Mouse (Mus musculus): ENCODE results near the gene Ift20. TPM values are rescaled to one million over a fixed set of nuclear protein-coding genes. Genes with fewer than 3 reads are reported as not detected.

The Ift20 gene
- polyA plus RNA-seq, 1 experiment, result 60.7 TPM

GRCm38 (mm10) chr11:78509148-78509547 is 27.0 kb upstream of the Ift20 start:
- Histone ChIP-seq H3K4me3 (ENCODE audit: control insufficient read depth, insufficient read depth, low read length) (no peak overlapping the region), H3K36me3 (ENCODE audit: control insufficient read depth, insufficient read depth, low read length) (peaks cover 5% of the 10 kb centered on the region), H3K27me3 (ENCODE audit: control insufficient read depth, insufficient read depth, low read length) (no peaks in the 10 kb centered on the region), H3K27ac (ENCODE audit: control insufficient read depth, insufficient read depth, low read length) (no peak overlapping the region), H3K4me1 (replicated peaks; ENCODE audit: control insufficient read depth, insufficient read depth, low read length) (peaks cover 4% of the 10 kb centered on the region)
- TF ChIP-seq POLR2A (IDR thresholded peaks at IDR 0.05; ENCODE audit: control insufficient read depth, extremely low read depth, insufficient read depth, low read length, poor library complexity) (no peak), CTCF (IDR thresholded peaks at IDR 0.05; ENCODE audit: borderline replicate concordance, control insufficient read depth, extremely low read depth, insufficient read depth, low read length, poor library complexity) (no peak)
- peak; percentile 14 for DNase-seq
- 93% methylated on average over 5 of the region's 5 CpGs for WGBS

- TF ChIP-seq POLR2A (IDR thresholded peaks at IDR 0.05; ENCODE audit: control insufficient read depth, extremely low read depth, insufficient read depth, low read length, poor library complexity), result peak; percentile 89
- TF ChIP-seq CTCF (IDR thresholded peaks at IDR 0.05; ENCODE audit: borderline replicate concordance, control insufficient read depth, extremely low read depth, insufficient read depth, low read length, poor library complexity), result no peak
Measured at GRCm38 (mm10) chr11:78512025-78512957, 23.9 kb upstream of the Ift20 start, which contains the start of the genes Tmem199 and Poldip2. Gene Tmem199, minus strand, starts transcription at chr11:78512172. Gene Poldip2, plus strand, starts transcription at chr11:78512193.

GRCm38 (mm10) chr11:78513106-78513790 is 22.9 kb upstream of the Ift20 start:
- Histone ChIP-seq H3K27me3 (ENCODE audit: control insufficient read depth, insufficient read depth, low read length) (no peaks in the 10 kb centered on the region), H3K4me3 (ENCODE audit: control insufficient read depth, insufficient read depth, low read length) (no peak overlapping the region), H3K4me1 (replicated peaks; ENCODE audit: control insufficient read depth, insufficient read depth, low read length) (peaks cover 4% of the 10 kb centered on the region), H3K36me3 (ENCODE audit: control insufficient read depth, insufficient read depth, low read length) (peaks cover 16% of the 10 kb centered on the region), H3K27ac (ENCODE audit: control insufficient read depth, insufficient read depth, low read length) (no peak overlapping the region)
- WGBS, result 76% methylated on average over 3 of the region's 3 CpGs
- no peak for DNase-seq
- no peak for TF ChIP-seq CTCF (IDR thresholded peaks at IDR 0.05; ENCODE audit: borderline replicate concordance, control insufficient read depth, extremely low read depth, insufficient read depth, low read length, poor library complexity)
- TF ChIP-seq POLR2A (IDR thresholded peaks at IDR 0.05; ENCODE audit: control insufficient read depth, extremely low read depth, insufficient read depth, low read length, poor library complexity), result no peak

More at GRCm38 (mm10) chr11:78512025-78512957, 23.9 kb upstream of the Ift20 start, which contains the start of the genes Tmem199 and Poldip2:
- Histone ChIP-seq H3K4me3 (ENCODE audit: control insufficient read depth, insufficient read depth, low read length) (peak within 1 kb of the TSS; percentile 93), H3K27ac (ENCODE audit: control insufficient read depth, insufficient read depth, low read length) (no peak within 1 kb of the TSS), H3K4me1 (replicated peaks; ENCODE audit: control insufficient read depth, insufficient read depth, low read length) (peaks cover 4% of the 10 kb centered on the region), H3K27me3 (ENCODE audit: control insufficient read depth, insufficient read depth, low read length) (no peaks in the 10 kb centered on the region), H3K36me3 (ENCODE audit: control insufficient read depth, insufficient read depth, low read length) (peaks cover 12% of the 10 kb centered on the region)
- DNase-seq, result peak; percentile 88
- WGBS, result under 1% methylated on average over 67 of the region's 67 CpGs

- H3K4me1 ChIP-seq (replicated peaks; ENCODE audit: control insufficient read depth, insufficient read depth, low read length), result peaks cover 4% of the 10 kb centered on the region
- no peak for TF ChIP-seq CTCF (IDR thresholded peaks at IDR 0.05; ENCODE audit: borderline replicate concordance, control insufficient read depth, extremely low read depth, insufficient read depth, low read length, poor library complexity)
- no peak for TF ChIP-seq POLR2A (IDR thresholded peaks at IDR 0.05; ENCODE audit: control insufficient read depth, extremely low read depth, insufficient read depth, low read length, poor library complexity)
- no peak overlapping the region for H3K4me3 ChIP-seq (ENCODE audit: control insufficient read depth, insufficient read depth, low read length)
- H3K27ac ChIP-seq (ENCODE audit: control insufficient read depth, insufficient read depth, low read length), result no peak overlapping the region
- 87% methylated on average over 2 of the region's 2 CpGs for WGBS
- H3K27me3 ChIP-seq (ENCODE audit: control insufficient read depth, insufficient read depth, low read length), result no peaks in the 10 kb centered on the region
- DNase-seq, result no peak
- peaks cover 26% of the 10 kb centered on the region for H3K36me3 ChIP-seq (ENCODE audit: control insufficient read depth, insufficient read depth, low read length)
Measured at GRCm38 (mm10) chr11:78515549-78516325, 20.4 kb upstream of the Ift20 start.

GRCm38 (mm10) chr11:78518931-78519330 is 17.2 kb upstream of the Ift20 start:
- TF ChIP-seq POLR2A (IDR thresholded peaks at IDR 0.05; ENCODE audit: control insufficient read depth, extremely low read depth, insufficient read depth, low read length, poor library complexity) (no peak), CTCF (IDR thresholded peaks at IDR 0.05; ENCODE audit: borderline replicate concordance, control insufficient read depth, extremely low read depth, insufficient read depth, low read length, poor library complexity) (no peak)
- WGBS, result 98% methylated on average over 10 of the region's 10 CpGs

More at GRCm38 (mm10) chr11:78518931-78519330, 17.2 kb upstream of the Ift20 start:
- no peak overlapping the region for H3K27ac ChIP-seq (ENCODE audit: control insufficient read depth, insufficient read depth, low read length)
- no peak for DNase-seq
- H3K4me3 ChIP-seq (ENCODE audit: control insufficient read depth, insufficient read depth, low read length), result no peak overlapping the region
- H3K27me3 ChIP-seq (ENCODE audit: control insufficient read depth, insufficient read depth, low read length), result no peaks in the 10 kb centered on the region
- H3K4me1 ChIP-seq (replicated peaks; ENCODE audit: control insufficient read depth, insufficient read depth, low read length), result no peaks in the 10 kb centered on the region
- H3K36me3 ChIP-seq (ENCODE audit: control insufficient read depth, insufficient read depth, low read length), result peaks cover 40% of the 10 kb centered on the region

Data from thymus, adult 2 months (tissue).